Mouse (Mus musculus) limb, embryonic 15.5 days (tissue): ENCODE measurements around the gene Fndc8. TPM values are rescaled to one million over a fixed set of nuclear protein-coding genes. Genes with fewer than 3 reads are reported as not detected.

Experiments
- ATAC-seq: fragments of 200-750 bp; cut with Nextera tagmentation; 2 replicates; pipeline ENCODE4 v1.8.0; 2017; ENCODE audit warnings: low read depth, moderate TSS enrichment; ENCODE audit not compliant: insufficient number of reproducible peaks, low FRiP score, low TSS enrichment
- H3K27ac ChIP-seq: fragments of 300-500 bp; sonication (generic); 2 replicates; pipeline ENCODE4 v1.5.1; 2015; ENCODE audit warnings: moderate library complexity, mild to moderate bottlenecking, inconsistent platforms
- H3K27me3 ChIP-seq: fragments of 300-500 bp; sonication (generic); 2 replicates; pipeline ENCODE4 v1.6.1; 2015; ENCODE audit warnings: inconsistent platforms
- H3K36me3 ChIP-seq: fragments of 300-500 bp; sonication (generic); 2 replicates; pipeline ENCODE4 v1.6.1; 2015; ENCODE audit warnings: inconsistent platforms
- H3K4me1 ChIP-seq: fragments of 300-500 bp; sonication (generic); 2 replicates; pipeline ENCODE4 v1.6.1; 2015; ENCODE audit warnings: inconsistent platforms
- H3K4me2 ChIP-seq: fragments of 300-500 bp; sonication (generic); 2 replicates; pipeline ENCODE4 v1.6.1; 2015; ENCODE audit warnings: mild to moderate bottlenecking, inconsistent platforms
- H3K4me3 ChIP-seq: fragments of 300-500 bp; sonication (generic); 2 replicates; pipeline ENCODE4 v1.5.1; 2015; ENCODE audit warnings: mild to moderate bottlenecking, inconsistent platforms
- H3K9ac ChIP-seq: fragments of 300-500 bp; sonication (generic); 2 replicates; pipeline ENCODE4 v1.6.1; 2015; ENCODE audit warnings: inconsistent platforms
- H3K9me3 ChIP-seq: fragments of 300-500 bp; sonication (generic); 2 replicates; pipeline ENCODE4 v1.6.1; 2016; ENCODE audit warnings: inconsistent platforms
- WGBS: fragments of 180-500 bp; shearing (Covaris S2); methylation state at CpG from one replicate; pipeline ENCODE4 v1.1.7; 2015; 5-methylcytosine and 5-hydroxymethylcytosine counted together
- polyA plus RNA-seq: library from polyadenylated mRNA; unstranded; fragments of >200 nt; fragmentation: Nextera tagmentation; extraction: Ambion mirVana; gene quantifications from 2 replicates; pipeline ENCODE4 v1.2.1, GENCODE M21; 2015

Fndc8 gene
- polyA plus RNA-seq: 0.12 and 0.37 TPM in 2 replicates

DNA sequence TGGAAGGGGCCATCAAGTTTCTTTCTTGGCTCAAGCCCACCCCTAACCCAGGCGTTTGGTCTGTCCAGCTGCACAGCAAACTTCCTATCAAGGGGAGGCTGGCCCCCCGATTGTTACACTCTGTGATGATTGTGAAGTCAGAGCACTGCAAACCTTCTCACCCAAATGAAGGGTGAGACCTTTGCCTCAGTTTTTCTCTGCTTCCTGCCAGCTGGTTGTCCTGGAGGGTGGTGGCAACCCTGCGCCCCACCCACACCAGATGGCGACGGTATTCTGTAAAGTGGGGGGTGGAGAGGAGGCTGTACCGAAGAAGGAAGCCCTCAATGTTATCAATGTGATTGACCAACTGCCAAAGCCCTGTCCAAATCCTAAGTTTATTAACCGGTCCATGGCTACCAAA is at the start of gene Fndc8:
Gene Fndc8 (plus strand): TSS at position 189 of the 400 bp plus-strand sequence.
- Histone ChIP-seq H3K36me3 (0 out of 2 replicates have a peak, but pooled peaks cover under 1% of the 10 kb centered on the region), H3K9me3 (no peaks in the 10 kb centered on the region), H3K4me3 (no peak within 1 kb of the TSS), H3K27me3 (peaks cover 14% of the 10 kb centered on the region), H3K9ac (no peak within 1 kb of the TSS), H3K4me2 (no peak within 1 kb of the TSS), H3K27ac (no peak within 1 kb of the TSS), H3K4me1 (peaks cover 18% of the 10 kb centered on the region)
- ATAC-seq: no peak
- 57% methylated on average over 7 of the region's 7 CpGs for WGBS

DNA sequence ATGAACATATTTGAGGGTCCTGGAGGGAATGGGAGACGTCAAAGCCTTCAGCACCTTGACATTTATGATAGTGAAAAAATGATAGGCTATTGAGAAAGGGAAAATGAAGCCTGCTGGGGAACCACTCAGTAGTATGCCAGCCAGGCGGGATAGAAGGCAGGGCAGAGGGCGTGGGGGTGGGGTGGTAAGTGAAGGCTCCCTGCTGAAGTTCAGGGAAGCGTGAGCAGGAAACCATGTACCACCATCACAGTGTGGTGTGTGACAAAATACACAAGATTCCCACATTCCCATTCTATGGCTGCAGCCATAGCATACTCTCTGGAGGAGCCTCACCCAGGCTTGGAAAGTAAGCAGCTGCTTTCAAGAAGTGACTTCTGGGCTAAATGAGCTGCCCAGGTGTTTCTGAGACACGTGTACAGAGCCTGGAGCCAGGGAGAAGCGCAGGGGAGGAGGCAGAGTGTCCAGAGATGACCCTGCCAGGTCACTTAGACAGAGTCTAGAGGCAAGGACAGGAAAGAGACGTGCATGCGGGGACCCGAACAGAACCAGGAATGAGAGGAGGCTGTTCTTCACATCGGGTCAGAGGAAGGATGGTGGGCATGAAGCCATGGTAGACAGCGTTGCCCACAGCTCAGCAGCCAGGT is 47.0 kb upstream of the Fndc8 start:
- Histone ChIP-seq H3K27me3 (no peaks in the 10 kb centered on the region), H3K9ac (no peak overlapping the region), H3K27ac (no peak overlapping the region), H3K4me2 (no peak overlapping the region), H3K4me3 (no peak overlapping the region), H3K36me3 (no peaks in the 10 kb centered on the region), H3K9me3 (no peaks in the 10 kb centered on the region), H3K4me1 (peaks cover 17% of the 10 kb centered on the region)
- no peak for ATAC-seq
- 65% methylated on average over 11 of the region's 11 CpGs for WGBS

- 29% methylated on average over 16 of the region's 16 CpGs for WGBS
- H3K27ac ChIP-seq: no peak overlapping the region
- H3K9ac ChIP-seq: no peak overlapping the region
- no peaks in the 10 kb centered on the region for H3K36me3 ChIP-seq
- peaks cover 21% of the 10 kb centered on the region for H3K4me1 ChIP-seq
- no peak overlapping the region for H3K4me3 ChIP-seq
- no peaks in the 10 kb centered on the region for H3K9me3 ChIP-seq
- peak overlapping the region; percentile 1; the same call in 1 of the 2 replicates for H3K4me2 ChIP-seq
- ATAC-seq: no peak
- no peaks in the 10 kb centered on the region for H3K27me3 ChIP-seq
Measured at GRCm38 (mm10) chr11:82845415-82846078, 46.4 kb upstream of the Fndc8 start.

- 28% methylated on average over 4 of the region's 4 CpGs for WGBS
- Histone ChIP-seq H3K36me3 (no peaks in the 10 kb centered on the region), H3K9me3 (no peaks in the 10 kb centered on the region), H3K4me1 (peaks cover 24% of the 10 kb centered on the region), H3K27me3 (no peaks in the 10 kb centered on the region), H3K9ac (no peak overlapping the region), H3K4me3 (no peak overlapping the region), H3K27ac (no peak overlapping the region), H3K4me2 (peak overlapping the region; percentile 1; the same call in 1 of the 2 replicates)
- ATAC-seq: no peak
Measured at GRCm38 (mm10) chr11:82846079-82846436, 45.9 kb upstream of the Fndc8 start.

GRCm38 (mm10) chr11:82846938-82847337 is 45.0 kb upstream of the Fndc8 start:
- Histone ChIP-seq H3K9ac (no peak overlapping the region), H3K4me2 (no peak overlapping the region), H3K4me1 (peaks cover 24% of the 10 kb centered on the region), H3K27me3 (no peaks in the 10 kb centered on the region), H3K4me3 (no peak overlapping the region), H3K36me3 (no peaks in the 10 kb centered on the region), H3K27ac (no peak overlapping the region), H3K9me3 (no peaks in the 10 kb centered on the region)
- 72% methylated on average over 3 of the region's 3 CpGs for WGBS
- ATAC-seq: no peak

DNA sequence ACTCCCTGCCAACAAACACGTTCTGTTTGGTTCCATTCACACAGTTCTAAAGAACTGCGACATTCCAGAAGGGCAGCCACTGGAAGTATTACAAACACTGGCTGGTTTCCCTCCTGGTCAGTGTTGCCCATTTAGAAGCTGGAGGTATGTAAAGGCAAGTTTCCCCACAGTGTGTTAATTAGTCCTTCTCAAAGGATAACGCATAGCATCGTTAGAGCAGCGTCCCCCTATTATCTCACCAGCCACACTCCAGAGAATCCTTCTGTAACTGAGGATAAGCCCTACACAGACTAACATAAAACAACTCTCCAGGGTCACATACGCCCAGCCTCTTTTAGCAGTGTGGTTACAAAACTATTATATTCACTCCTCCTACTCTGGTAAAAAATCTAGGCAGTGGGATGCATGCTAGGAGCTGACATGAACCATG is 44.3 kb upstream of the Fndc8 start:
- H3K4me1 ChIP-seq: peaks cover 24% of the 10 kb centered on the region
- no peaks in the 10 kb centered on the region for H3K27me3 ChIP-seq
- 35% methylated on average over 6 of the region's 6 CpGs for WGBS
- no peak overlapping the region for H3K4me2 ChIP-seq
- H3K36me3 ChIP-seq: no peaks in the 10 kb centered on the region
- no peak for ATAC-seq
- H3K9ac ChIP-seq: no peak overlapping the region
- H3K9me3 ChIP-seq: no peaks in the 10 kb centered on the region
- no peak overlapping the region for H3K27ac ChIP-seq
- H3K4me3 ChIP-seq: no peak overlapping the region

DNA sequence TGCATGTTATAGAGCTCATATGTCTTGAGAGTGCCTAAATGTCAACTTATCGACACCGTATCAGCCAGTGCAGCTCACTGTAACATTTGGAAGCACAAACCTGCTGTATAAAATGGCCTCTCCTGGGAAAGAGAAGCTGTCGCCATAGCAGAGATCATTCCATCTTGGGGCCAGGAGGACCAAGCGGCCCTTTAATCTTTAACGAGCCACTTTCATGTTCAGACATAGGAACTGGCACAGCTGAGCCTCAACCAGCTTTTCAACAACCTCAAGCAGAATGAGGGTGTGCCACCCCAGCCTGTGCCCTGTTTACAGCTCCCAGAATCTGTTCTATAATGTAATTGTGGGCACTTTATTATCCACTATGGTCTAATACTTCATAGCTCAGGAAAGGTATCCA is 41.7 kb upstream of the Fndc8 start:
- WGBS: 25% methylated on average over 5 of the region's 5 CpGs
- H3K4me1 ChIP-seq: peaks cover 20% of the 10 kb centered on the region
- H3K36me3 ChIP-seq: no peaks in the 10 kb centered on the region
- no peaks in the 10 kb centered on the region for H3K9me3 ChIP-seq
- H3K9ac ChIP-seq: no peak overlapping the region
- H3K4me3 ChIP-seq: no peak overlapping the region
- no peak overlapping the region for H3K27ac ChIP-seq
- no peaks in the 10 kb centered on the region for H3K27me3 ChIP-seq
- no peak for ATAC-seq
- no peak overlapping the region for H3K4me2 ChIP-seq

DNA sequence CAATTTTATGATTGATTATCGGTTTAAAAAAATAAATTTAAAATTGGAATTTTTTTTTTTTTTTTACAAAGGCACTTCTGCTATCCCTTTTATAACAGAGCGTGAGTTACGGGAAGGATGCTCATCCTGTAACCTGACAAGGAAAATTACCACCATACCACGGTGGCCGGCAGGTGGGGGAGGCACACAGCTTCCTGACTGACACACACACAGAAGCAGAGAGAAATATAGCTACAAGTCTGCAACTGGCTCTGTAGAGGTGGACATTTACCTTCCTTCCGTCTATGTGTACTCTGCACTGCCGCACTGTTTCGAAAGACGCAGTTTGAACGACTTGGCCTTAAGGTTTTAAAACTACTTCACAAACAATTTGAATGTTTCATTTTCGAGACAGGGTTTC is 39.8 kb upstream of the Fndc8 start:
- no peaks in the 10 kb centered on the region for H3K9me3 ChIP-seq
- no peak overlapping the region for H3K27ac ChIP-seq
- H3K4me2 ChIP-seq: no peak overlapping the region
- H3K9ac ChIP-seq: no peak overlapping the region
- H3K4me1 ChIP-seq: peaks cover 12% of the 10 kb centered on the region; the same call in 1 of the 2 replicates
- no peak overlapping the region for H3K4me3 ChIP-seq
- no peaks in the 10 kb centered on the region for H3K36me3 ChIP-seq
- WGBS: 79% methylated on average over 11 of the region's 11 CpGs
- H3K27me3 ChIP-seq: no peaks in the 10 kb centered on the region
- no peak for ATAC-seq

- Histone ChIP-seq H3K4me2 (no peak overlapping the region), H3K27me3 (no peaks in the 10 kb centered on the region), H3K9me3 (no peaks in the 10 kb centered on the region), H3K27ac (no peak overlapping the region), H3K4me1 (peaks cover 8% of the 10 kb centered on the region; the same call in 1 of the 2 replicates), H3K9ac (no peak overlapping the region), H3K36me3 (no peaks in the 10 kb centered on the region), H3K4me3 (no peak overlapping the region)
- ATAC-seq: no peak
- WGBS: 78% methylated on average over 10 of the region's 10 CpGs
Measured at GRCm38 (mm10) chr11:82852540-82852939, 39.4 kb upstream of the Fndc8 start.

DNA sequence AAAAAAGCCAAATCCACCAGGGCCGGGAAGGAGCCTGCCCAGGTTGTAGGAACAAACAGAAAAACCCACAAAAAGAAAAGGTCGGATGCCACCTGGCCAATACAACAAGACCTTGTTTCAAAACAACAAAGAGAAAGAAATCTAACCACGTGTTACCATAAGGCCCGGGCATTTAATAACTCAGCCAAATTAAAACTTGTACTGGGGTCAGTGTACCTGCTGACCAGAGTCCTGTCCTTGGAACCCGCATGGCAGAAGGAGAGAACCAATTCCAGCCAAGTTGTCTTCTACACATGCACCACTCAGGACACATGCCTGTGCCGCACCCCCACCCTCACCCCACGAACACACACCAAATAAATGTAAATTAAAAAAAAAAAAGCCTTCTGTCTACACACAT is 39.0 kb upstream of the Fndc8 start:
- Histone ChIP-seq H3K4me3 (no peak overlapping the region), H3K36me3 (no peaks in the 10 kb centered on the region), H3K27me3 (no peaks in the 10 kb centered on the region), H3K4me2 (no peak overlapping the region), H3K27ac (no peak overlapping the region), H3K4me1 (0 out of 2 replicates have a peak, but pooled peaks cover 7% of the 10 kb centered on the region), H3K9ac (no peak overlapping the region), H3K9me3 (no peaks in the 10 kb centered on the region)
- ATAC-seq: no peak
- WGBS: 84% methylated on average over 7 of the region's 7 CpGs

DNA sequence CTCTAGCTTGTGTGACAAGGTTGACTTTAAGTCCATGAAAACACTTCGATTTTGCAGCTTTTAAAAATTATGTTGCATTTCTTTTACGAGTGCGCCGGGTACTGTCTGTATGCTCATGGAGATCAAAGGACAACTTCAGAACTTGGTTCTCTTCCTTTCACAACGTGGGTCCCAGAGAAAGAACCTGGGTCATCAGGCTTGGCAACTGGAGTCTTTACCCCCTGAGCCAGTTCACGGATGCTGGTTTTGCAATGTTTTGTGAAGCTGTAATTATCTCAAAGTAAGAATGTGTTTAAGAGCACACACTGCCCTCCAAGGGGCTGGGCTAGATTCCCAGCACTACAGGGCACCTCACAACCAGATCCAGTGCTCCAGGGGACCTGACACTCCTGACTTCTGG is 37.8 kb upstream of the Fndc8 start:
- 70% methylated on average over 6 of the region's 6 CpGs for WGBS

DNA sequence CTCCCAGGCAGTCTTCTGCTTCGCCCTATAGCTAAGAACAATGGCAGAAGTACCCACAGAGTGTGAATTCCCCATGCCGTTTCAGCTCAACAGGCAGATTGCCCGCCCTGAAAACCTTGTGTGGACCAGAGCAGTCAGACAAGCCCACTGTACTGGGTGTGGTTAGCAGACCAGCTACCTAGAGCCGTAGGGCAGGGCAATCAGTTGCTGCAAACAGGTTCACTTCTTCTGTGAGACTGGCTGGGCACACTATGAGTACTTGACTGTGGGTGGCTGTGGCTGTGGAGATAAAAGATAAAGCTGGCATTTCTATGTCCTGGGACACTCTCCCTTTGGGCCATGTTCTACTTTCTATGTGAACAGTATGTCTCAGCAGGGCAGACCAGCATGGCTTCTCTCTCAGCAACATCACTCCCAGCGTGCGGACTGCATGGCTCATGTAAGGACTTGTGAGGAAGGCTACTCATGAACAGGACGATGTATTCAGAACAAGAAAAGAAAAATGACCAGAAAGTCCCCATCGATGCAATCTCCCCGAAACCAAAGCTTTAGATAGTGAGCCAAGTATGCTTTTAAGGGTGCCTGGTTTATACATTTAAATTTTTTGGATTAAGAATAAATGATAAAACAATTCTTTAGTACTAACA is 36.5 kb upstream of the Fndc8 start:
- WGBS: 78% methylated on average over 9 of the region's 9 CpGs
- H3K4me2 ChIP-seq: no peak overlapping the region

More for the DNA sequence above, 37.8 kb upstream of the Fndc8 start:
- Histone ChIP-seq H3K9me3 (no peaks in the 10 kb centered on the region), H3K36me3 (no peaks in the 10 kb centered on the region), H3K4me1 (0 out of 2 replicates have a peak, but pooled peaks cover 7% of the 10 kb centered on the region), H3K9ac (no peak overlapping the region), H3K4me2 (no peak overlapping the region), H3K27ac (no peak overlapping the region), H3K4me3 (no peak overlapping the region), H3K27me3 (no peaks in the 10 kb centered on the region)
- ATAC-seq: no peak

More for the DNA sequence above, 36.5 kb upstream of the Fndc8 start:
- Histone ChIP-seq H3K9me3 (no peaks in the 10 kb centered on the region), H3K36me3 (no peaks in the 10 kb centered on the region), H3K4me3 (no peak overlapping the region), H3K27me3 (no peaks in the 10 kb centered on the region), H3K27ac (no peak overlapping the region), H3K4me1 (0 out of 2 replicates have a peak, but pooled peaks cover 3% of the 10 kb centered on the region), H3K9ac (no peak overlapping the region)
- no peak for ATAC-seq
